Mouse (Mus musculus): Measurements from ENCODE around the gene Ppm1h. TPM values are rescaled to one million over a fixed set of nuclear protein-coding genes. Genes with fewer than 3 reads are reported as not detected.
"Not testable (repeated sequence)": the region's sequence is repeated elsewhere in the genome, so short reads cannot be mapped to it uniquely, and the experiment has no call there.

The Ppm1h gene
- total and polyA plus RNA-seq, 3 experiments: 9.5 to 29.3 (median 16.0) TPM

DNA sequence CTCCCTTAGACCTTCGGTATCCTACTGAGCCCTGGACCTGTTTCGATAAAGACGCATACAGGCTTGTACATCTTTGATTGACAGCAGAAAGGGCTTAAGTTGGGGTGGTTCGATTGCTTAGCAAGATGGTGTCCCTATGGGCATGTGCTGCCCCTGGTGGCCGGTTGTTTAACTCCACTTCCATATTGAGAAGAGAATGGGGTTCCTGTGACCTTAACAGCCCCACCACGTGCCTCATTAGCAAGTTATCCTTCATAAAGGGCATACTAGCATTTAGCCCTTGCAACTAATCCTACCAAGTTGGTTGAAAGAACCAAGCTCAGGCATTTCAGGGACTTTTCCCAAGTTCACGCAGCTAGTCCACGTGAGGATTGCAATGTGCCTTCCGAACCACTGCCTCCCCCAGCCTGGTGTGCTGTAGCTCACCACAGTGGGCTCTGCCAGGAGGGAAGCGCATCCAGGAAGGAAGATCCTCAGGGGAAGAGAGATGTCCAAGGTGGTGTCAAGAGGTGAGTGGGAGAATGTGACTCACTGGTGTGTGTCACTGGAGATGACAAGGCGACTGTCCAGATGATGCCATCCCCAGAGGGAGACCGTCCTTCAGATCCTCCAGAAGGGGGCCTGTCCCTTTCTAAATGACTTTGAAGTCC lies 216.7 kb downstream of the Ppm1h start:
- DNase-seq: peak; percentile 87

DNA sequence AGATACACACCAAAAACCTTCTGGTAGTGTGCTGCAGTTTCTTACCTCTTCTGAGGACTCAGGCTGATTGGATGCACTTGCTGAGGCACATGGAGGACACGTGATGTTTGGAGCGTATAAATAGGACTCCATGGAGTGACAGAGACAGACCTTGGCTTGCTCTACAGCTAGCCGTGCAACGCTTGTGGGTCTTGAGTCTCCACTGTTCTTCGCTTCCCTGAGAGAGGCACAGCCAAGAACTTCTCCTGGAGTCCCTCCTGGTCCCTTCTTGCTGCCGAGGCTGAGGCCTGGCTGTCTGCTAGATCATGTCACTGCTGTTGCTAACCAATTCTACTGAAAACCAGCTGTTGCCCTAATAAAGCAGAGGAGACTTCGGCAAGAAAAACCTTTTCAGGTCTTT lies 221.4 kb downstream of the Ppm1h start:
- no peak for DNase-seq

DNA sequence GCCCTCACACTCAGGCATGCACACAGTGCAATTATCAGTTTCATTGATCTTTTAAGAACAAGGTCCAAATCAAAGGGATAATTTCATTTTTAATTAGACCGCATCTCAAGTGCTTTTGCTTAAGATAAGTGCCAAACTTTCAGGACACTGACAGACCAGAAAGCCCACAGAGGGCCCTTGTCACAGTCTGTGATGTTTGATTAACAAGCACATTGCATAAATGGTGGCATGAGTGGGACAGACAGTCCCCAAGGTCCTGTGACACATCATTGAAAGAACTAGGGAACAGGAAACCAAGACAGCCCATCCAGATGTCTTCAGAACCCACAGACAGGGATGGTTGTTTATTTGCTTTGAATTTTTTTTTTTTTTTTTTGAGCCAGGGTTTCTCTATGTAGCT lies 221.9 kb downstream of the Ppm1h start:
- no peak for DNase-seq

DNA sequence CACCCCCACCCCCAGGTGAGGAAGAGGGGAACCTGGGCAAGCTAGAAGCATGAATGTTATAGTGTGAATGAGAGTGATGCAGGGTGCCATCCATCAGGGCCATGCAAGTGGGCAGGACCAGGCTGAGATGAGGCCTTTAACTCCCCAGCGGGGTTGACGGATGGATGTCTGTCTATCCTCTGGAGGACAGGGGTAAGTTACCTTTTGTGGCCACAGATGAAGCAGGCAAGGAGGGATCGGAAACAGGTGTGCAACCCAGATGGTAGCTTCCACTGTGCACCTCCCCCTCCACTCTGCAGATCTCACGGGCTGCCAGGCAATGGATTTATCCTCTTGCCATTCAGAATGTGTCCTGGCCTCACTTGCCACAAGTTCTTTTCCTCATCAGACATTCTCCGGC lies 222.8 kb downstream of the Ppm1h start:
- DNase-seq: no peak

DNA sequence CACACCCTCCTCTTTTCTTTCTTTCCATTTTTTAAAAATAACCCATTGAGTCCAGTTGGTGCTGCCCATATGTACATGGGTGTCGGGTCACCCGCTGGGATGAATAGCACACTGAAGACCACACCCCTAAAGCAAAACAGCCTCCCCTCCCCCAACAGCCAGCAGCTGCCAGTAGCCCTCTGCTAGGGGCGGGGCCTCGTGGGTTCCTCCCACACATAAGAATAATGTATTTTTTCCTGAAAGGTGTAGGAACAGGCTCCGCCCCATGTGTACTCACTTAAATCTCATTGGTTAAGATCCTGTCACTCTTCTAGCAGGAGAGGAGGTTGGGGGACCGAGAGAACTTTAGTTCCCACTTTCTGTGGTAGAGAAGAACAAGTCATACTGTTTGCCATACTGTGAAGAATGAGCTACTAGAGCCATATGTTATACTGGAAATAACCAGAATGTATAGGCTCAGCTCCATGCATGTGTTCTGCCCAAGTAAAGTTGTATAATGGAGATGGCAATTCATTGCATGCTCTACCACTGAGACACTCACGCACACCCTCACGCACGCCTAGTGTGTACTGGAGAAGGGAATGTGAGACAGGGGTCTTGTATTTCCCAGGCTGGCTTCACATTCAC lies 231.0 kb downstream of the Ppm1h start:
- no peak for DNase-seq

DNA sequence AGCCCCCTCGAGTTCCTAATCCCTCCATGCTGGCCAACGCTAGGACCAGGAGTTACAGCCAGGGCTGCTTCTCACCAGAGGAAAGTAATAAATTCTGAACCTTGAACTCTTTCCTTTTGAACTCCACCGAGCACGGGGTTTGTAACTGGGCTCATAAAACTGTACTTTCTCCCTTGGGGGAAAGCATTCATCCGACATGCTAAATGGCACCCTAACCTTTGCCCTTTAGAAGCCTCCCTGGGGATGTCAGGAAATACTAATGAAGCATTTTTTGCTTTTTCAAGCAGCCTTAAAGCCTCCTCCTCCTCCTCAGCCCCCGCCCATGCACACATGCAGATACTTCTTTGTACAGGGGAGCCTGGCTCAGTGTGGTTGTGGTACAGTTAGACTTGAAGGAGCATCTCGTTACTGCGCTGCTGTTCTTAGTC lies 232.2 kb downstream of the Ppm1h start:
- no peak for DNase-seq

DNA sequence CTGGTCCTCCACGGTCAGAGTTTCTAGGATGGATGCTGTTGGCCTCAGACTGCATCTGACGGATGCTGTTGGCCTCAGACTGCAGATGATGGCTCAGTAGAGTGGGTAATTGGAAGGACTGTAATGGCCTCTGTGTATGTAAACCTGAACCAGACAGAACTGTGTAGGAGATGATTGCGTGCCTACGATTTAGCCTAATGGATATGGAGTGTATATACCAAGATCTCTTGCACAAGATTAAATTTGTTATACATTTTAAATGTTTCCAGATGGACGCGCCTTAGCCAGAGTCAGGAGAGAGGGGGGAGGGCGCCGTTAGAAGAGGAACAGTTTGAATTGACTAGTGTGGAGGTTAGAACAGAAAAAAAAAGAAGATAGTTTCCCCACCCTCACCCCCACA lies 233.1 kb downstream of the Ppm1h start:
- DNase-seq: no peak

DNA sequence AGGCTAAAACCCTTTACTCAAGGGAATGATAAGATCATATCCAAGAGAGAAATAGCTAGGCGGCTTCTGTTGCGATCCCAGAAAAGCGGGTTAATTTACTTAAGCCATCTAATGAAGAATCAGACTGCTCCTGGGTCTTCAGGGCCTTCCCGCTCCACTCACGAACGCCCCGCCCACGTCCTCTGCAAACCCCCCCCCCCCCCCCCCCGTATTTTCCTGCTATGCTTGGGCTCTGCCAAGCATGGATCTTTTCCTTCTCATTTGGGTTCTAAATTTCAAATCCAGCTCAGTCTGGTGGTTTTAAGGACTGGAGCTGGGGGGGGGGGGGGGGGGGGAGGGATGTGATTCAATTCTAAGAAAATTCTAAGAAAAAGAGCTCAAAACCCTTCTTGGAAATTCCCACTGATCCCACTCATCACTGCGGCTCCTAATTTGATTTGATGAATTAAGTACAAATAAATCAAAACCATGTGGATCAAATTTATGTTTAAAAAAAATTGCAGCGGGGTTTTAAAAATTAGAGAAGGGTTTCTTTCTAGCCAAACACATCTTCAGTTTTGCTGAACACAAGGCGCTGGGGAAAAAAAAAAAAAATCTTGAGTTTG lies 233.6 kb downstream of the Ppm1h start:
- no peak for DNase-seq

DNA sequence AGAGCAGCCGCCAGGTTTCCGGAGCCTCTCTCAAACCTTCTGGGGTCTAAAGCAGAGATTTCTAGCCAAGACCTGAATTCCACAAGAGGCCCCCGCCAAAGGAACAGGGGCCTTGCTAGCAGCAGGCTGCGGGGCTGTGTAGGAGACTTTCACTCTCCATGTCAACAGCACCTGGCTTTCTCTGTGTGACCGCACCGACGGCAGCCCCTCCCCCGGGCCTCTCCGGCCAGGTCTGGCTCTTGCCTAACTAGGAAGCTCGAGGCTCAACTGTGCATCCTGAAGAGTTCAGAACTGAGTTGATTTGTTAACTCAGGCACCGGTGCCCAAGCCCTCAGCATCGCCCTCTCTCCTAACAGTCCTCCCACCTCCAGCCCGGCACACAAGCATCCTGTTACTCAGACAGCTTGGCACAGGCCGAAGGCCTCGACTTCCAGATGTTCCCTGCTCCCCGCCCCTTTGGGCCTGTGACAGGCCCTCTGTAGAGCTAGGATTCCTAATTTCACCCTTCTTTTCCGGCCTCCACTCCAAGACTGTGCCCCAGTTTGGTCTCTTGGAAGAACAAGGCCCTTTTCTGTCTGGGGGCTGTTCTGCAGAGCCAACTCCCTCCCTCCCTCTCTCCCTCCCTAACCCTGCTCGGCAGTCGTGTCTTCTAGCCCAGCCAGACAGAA lies 234.3 kb downstream of the Ppm1h start:
- DNase-seq: peak; percentile 86

DNA sequence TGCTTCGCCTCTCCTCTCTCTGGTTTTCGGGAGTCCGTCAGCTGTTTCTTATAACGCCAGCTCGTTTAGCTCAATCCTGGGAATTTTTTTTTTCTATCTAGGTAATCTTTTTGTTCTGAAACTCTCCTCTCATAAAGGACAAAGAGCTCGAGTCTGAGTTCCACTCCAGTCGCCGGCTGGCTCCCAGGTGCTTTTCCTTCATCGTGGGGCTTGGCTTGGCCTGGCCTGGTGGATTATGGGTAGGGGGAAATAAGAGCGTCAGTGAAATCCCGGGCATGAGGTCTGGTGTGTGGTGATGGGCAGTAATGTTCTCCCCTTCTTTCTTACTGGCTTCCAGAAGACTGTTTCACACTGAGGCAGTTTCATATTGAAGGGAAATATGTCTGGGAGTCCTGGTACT lies 234.8 kb downstream of the Ppm1h start:
- no peak for DNase-seq

DNA sequence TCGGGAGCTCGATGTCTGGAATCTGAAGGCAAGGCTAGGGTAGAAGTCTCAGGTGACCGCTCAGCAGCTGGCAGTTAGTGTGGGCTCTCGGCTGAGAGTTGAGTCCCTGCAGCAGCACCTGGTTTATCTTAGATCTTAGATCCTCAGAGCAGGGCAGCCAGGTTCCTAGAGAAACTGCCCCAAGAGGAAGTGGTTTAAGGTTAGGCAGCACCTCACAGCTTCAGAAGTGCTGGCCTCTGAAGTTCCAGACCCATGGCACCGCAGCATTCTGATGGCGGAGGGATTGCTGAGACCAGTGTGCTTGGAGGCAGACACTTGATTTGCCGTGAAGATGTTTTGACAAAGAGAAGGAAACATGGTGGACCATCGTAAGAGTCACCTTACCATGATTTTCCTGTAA lies 237.3 kb downstream of the Ppm1h start:
- no peak for DNase-seq

DNA sequence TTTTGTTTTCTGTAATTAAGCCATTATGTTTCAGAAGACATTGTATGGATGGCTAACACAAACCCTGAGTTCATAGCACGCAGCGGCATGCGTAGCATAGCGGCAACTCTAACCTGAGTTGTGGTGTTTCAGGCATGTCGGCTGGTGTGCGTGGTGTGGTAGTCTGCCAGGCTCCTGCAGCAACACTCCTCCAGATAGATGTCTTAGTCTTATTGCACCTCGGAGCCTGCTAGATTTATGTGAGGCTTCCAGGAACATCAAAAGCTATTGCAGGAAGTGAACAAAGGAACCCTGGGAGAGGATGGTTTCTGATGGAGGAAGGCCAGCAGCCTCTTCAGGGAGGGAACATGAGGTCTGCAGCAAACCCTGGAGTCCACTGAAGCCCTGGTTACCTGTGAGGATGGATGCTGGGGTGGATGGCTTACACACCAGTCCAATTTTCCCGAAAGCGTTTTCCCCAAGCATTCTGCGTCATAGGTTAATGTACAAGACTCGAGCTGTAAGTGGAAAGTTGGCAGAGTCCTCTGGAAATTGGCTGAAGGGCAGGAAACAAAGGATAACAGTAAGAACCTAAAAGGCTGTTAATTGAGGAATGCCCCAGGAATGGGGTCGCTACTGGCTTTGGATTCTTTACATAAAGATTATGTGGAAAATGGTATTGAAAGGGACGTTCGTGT lies 239.2 kb downstream of the Ppm1h start:
- no peak for DNase-seq

DNA sequence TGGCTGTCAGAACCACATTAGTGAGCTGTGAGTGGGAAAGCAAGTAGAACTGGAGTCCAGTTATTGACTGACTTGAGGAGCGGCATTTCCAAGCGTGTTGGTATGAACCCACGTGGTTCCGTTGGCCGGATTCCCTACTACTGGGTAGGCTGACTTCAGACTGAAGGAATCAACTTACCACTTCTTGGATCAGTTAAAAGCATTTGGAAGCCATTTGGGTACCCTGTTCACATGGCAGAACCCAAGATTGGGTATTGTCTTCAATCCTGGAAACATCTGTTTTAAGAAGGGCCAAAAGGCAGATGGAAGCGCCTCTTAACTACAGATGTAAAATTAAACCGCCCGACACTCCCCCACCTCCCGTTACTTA lies 239.7 kb downstream of the Ppm1h start:
- DNase-seq: no peak

DNA sequence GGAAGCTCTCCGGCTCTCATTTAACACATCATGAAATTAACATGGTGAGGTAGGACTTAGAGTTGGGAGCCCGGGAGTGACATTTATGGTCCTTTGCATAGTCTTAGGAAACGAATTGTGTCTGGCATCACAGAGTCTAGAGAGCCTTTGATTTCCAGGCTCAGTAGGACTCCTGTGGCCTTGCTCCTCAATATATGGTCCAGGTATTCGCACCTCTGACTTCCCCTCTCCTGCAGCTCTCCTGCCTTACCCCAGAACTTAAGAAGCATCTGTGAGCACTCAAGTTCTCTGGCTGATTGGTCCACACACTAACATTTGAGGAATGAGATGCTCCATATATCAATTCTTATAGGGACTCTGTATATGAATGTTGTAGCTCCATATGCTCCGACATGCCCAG lies 240.2 kb downstream of the Ppm1h start:
- DNase-seq: no peak

DNA sequence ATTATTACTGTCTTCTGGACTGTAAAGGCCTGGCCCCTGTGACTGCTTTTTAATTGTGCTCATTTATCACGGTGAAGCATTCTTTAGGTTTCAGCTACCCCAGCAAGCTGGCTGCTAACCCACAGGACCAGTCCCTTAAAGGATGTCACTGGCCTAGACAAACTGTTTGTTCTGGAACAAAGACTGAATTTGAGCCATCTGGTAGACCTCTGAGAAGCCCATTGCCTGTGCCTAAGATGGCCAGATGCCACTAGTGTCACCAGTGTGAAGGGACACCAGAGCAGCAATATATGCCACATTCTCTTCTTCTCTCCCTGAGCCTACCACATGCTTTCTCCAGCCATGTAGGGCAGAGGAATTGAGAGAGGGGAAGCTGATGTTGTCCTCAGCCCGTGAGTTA lies 240.9 kb downstream of the Ppm1h start:
- no peak for DNase-seq

DNA sequence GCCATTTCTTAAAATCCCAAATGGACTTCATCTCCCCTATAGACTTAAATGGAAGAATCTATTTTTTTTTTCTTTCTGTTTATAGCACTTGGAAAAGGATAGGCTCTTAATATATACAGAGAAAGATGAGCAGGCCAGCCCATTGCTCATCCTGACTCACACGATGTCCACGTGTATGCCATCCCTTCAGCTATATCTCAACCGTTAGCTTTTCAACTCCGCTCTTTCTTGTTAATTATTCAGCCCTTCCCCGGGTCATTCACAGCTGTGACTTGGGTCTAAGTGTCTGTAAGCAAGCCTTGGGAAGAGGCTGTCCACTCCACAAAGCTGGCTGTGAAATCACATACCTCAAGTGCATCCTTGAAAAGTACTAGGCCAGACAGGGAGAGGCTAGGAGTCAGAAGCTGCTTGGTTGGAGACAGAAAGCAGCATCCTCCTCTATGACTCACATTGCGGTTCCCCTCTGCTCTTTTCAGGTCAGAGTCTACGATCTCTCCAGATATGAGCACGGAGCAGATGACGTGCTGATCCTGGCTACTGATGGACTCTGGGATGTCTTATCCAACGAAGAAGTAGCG lies 241.7 kb downstream of the Ppm1h start:
- no peak for DNase-seq

DNA sequence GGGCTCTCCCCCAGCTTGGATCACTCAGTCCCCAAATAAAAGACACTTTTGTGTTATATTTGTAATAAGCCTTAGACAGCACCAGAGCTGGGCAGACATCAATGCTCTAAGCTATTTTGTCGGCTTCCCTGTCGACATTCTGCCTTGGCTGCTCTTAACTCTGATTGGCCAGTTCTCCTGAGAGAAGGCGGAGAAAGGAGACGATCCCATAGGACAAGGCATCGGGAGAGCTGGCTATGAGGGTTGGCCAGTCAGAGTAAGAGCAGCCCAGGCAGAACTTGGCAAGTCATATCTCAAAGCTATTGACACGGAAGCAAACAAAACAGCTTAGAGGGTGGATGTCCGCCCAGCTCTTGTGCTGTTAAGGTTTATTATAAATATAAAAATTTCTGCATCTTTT lies 243.7 kb downstream of the Ppm1h start:
- DNase-seq: no peak

DNA sequence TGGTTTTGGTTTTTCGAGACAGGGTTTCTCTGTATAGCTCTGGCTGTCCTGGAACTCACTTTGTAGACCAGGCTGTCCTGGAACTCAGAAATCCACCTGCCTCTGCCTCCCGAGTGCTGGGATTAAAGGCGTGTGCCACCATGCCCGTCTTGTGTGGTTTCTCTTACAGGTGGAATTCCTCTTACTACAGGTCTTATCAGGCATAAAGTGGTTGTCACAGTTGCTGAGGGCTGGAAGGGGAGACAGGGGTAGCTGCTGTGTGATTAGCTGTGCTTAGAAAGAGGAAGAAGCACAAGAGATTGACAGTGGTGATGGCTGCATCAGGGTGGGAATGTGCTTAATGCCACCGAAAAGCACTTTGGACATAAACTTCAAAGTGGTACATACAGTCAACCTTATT lies 246.0 kb downstream of the Ppm1h start:
- DNase-seq: not testable (repeated sequence)

DNA sequence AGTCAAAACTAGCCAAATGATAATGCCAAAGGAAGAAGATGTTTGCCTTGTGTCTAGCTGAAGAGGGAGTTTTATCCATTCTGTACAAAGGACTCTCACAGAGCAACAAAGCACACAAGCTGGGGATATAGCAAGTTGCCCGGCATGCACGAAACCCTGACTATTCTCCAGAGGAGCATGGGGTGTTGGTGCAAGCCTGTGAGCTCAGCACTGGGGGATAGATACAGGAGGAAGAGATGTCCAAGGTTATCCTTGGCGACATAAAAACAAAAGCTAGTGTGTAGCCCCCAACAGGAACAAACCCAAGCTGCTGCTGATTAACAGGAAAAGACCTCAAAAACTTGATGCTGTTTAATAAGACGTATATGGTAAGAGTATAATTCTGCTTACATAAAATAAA lies 247.7 kb downstream of the Ppm1h start:
- no peak for DNase-seq

DNA sequence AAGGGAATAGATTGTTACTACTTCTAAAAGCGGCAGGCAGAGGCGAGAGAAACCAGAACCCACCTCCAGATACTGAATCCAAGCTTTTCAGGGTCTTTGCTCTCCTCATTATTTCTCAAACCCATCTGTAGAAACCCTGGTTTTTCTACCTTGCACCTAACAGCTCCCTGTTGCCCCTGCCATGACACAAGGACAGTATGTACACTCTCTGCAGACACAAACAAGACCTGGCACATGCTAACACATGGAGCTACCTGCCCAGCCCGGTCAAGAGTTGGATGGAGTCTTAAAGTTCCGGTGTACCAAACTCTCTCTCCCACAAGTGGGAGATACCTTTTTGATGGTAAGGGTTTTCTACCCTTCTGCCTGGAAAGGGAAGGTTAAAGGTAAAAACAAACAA lies 252.0 kb downstream of the Ppm1h start:
- no peak for DNase-seq

DNA sequence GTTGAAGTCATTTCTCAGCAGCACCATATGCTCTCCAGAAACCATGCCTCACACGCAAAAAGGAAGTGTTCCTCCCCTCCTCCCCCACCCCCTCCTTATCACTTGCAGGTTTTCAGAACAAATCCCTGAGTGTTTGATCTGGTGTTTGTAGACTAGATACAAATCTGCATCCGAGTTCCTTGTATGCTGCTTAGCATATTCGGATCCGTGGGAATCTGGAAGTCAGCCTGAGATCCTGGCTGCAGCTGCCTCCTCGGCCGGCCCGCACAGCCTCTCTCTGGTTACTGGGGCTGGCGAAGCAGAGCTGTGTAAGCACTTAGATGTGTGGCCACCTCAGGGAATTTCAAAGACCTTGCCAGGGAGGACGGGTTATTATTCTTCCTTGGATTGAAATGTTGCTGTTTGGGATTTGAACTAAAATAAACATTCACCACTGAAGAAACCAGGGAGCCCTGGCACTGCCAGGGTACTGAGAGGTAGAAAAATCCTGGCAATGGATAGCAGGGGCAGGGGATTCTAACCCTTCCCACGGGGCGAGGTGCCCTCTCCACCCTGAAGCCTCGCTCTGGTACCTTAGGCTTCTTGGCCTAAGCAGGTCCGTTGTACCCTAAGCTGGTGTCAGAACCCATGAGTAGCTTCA lies 252.8 kb downstream of the Ppm1h start:
- no peak for DNase-seq

Data from adrenal gland, adult 2 months (tissue).